Mouse (Mus musculus): ENCODE results near the gene Lix1l.
"Not testable (repeated sequence)": the region's sequence is repeated elsewhere in the genome, so short reads cannot be mapped to it uniquely, and the experiment has no call there.

Gene Lix1l

GRCm38 (mm10) chr3:96634015-96634414 lies 33.1 kb downstream of the Lix1l start:
- no peak for DNase-seq

- peak; percentile 83 to 85 for DNase-seq
Measured at GRCm38 (mm10) chr3:96634928-96635879, 34.3 kb downstream of the Lix1l start, which contains the start of the genes Pex11b and Gm42957. Pex11b (plus strand) TSS chr3:96635376. Gm42957 (plus strand) TSS chr3:96635474.

GRCm38 (mm10) chr3:96635906-96636305 lies 35.0 kb downstream of the Lix1l start:
- no peak for DNase-seq

GRCm38 (mm10) chr3:96636448-96636847 lies 35.5 kb downstream of the Lix1l start:
- DNase-seq = no peak

GRCm38 (mm10) chr3:96639219-96639618 lies 38.3 kb downstream of the Lix1l start:
- DNase-seq = peak; percentile 84 to 85

GRCm38 (mm10) chr3:96645018-96645649 lies 44.2 kb downstream of the Lix1l start, which contains the start of gene Itga10:
Itga10 (plus strand) TSS chr3:96645584.
- peak; percentile 47 to 63 for DNase-seq

- no peak for DNase-seq
Measured at GRCm38 (mm10) chr3:96647365-96647764, 46.4 kb downstream of the Lix1l start.

GRCm38 (mm10) chr3:96660901-96661300 lies 60.0 kb downstream of the Lix1l start:
- peak; percentile 16 to 28 for DNase-seq

- no peak for DNase-seq
Measured at GRCm38 (mm10) chr3:96662731-96663316, 61.9 kb downstream of the Lix1l start.

- DNase-seq = peak; percentile 73 to 76
Measured at GRCm38 (mm10) chr3:96663432-96664239, 62.7 kb downstream of the Lix1l start.

- DNase-seq = not testable (repeated sequence)
Measured at GRCm38 (mm10) chr3:96665732-96666363, 64.9 kb downstream of the Lix1l start.

GRCm38 (mm10) chr3:96666916-96667315 lies 66.0 kb downstream of the Lix1l start:
- no peak for DNase-seq

GRCm38 (mm10) chr3:96667316-96667715 lies 66.4 kb downstream of the Lix1l start:
- peak; percentile 40 to 43 for DNase-seq

- DNase-seq = no peak
Measured at GRCm38 (mm10) chr3:96668424-96669067, 67.6 kb downstream of the Lix1l start.

- peak; percentile 84 to 87 for DNase-seq
Measured at GRCm38 (mm10) chr3:96669727-96670468, 68.9 kb downstream of the Lix1l start, which contains the start of gene Ankrd35. Ankrd35 (plus strand) TSS chr3:96670131.

GRCm38 (mm10) chr3:96671519-96671918 lies 70.6 kb downstream of the Lix1l start:
- no peak for DNase-seq

- DNase-seq = no peak
Measured at GRCm38 (mm10) chr3:96673514-96673913, 72.6 kb downstream of the Lix1l start.

GRCm38 (mm10) chr3:96674442-96674841 lies 73.5 kb downstream of the Lix1l start:
- DNase-seq = no peak

- DNase-seq = peak; percentile 34 to 41
Measured at GRCm38 (mm10) chr3:96675171-96675570, 74.2 kb downstream of the Lix1l start.

GRCm38 (mm10) chr3:96675690-96676089 lies 74.7 kb downstream of the Lix1l start:
- no peak for DNase-seq

All from B cell, adult 2 months (primary cell).